Mouse (Mus musculus) gastrocnemius, postnatal 36 days (tissue): Measurements from ENCODE around the gene Donson. TPM values are rescaled to one million over a fixed set of nuclear protein-coding genes. Genes with fewer than 3 reads are reported as not detected.

Experiments
- DNase-seq, 2 experiments: peaks; one replicate each; pipeline ENCODE4 v3.0.0; 2022
- intact Hi-C: fragments of 180-260 bp; cut with DNase I; formaldehyde crosslinking; loops from one replicate; pipeline ENCODE4 v1.15.1; 2025
- total RNA-seq, 2 experiments: library from RNA; stranded (reverse); gene quantifications; 2 replicates each; pipeline ENCODE4 v1.2.3; 2021

Donson gene
- total RNA-seq, 2 experiments from 2014 or later: 1.2 to 1.5 TPM

DNA sequence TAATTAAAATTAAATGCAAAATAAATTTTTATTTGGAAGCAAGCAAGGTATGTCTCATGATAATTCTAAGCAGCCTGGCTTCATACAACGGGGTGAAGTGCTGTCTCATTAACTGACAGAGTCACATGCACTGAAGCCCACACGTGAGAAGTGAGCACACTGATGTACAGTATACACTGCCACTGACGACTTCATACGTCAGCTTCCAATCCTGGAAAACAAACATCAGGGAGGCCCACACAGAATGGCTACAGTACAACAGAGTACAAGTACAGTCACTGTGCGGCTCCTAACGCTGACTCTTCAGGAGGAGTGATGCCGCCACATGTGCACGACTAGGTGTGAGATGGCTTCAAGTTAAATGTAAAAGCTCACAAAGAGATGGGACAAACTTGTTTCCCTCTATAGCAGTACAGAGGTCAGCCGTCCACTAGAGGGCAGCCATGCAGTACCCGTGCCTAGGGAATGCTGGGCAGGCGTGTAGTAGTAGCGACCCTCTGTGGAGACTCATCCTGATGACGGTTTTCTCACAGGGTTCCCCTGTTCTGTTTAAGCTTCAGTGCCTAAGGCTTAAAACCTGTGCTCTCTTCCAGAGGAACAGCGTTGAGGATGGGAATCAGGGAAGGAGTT is 6.0 kb upstream of the Donson start:
- peak; percentile 48 to 70 for DNase-seq
- intact Hi-C loops: loop anchor here (5.0 kb wide), 1 partner anchor 223 kb away; no protein-coding TSS in a partner anchor

GRCm38 (mm10) chr16:91689791-91690190 is 1.2 kb upstream of the Donson start:
- intact Hi-C loops: loop anchor here (5.0 kb wide), 2 partner anchors 42 to 228 kb away; partner anchors contain the start of genes Gart and Son
- DNase-seq: no peak

DNA sequence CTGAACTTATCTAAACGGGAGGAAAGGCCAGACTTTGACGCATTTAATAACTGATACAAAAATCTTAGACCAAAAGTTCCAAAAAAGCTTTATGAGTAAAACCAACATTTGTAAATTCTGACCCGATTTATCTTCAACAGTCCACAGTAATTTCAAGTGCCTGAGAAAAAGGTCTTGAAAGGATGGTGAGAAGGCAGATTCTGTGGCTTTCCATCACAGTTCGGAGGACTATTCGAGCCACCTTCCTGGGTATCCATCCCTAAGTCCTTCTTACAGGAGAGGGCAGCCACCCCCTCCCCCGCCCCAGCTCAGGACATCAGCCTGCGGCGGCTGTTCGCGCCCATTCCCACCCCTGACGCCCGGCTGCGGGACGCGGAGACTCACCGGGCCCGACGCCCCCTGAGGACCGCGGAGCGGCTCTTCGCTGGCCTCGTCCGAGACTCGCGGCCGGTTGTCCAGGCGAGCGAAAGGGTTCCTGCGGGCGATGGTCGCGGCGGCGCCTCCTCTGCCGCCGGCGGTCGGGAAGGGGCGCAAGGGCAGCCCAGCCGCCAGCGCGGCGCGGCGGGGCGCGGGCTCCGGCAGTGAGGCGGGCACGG is 449 bp downstream of the Donson start:
- intact Hi-C loops: loop anchor here (5.0 kb wide), 1 partner anchor 41 kb away; the partner anchor contains the start of genes Gart and Son
- DNase-seq: no peak

DNA sequence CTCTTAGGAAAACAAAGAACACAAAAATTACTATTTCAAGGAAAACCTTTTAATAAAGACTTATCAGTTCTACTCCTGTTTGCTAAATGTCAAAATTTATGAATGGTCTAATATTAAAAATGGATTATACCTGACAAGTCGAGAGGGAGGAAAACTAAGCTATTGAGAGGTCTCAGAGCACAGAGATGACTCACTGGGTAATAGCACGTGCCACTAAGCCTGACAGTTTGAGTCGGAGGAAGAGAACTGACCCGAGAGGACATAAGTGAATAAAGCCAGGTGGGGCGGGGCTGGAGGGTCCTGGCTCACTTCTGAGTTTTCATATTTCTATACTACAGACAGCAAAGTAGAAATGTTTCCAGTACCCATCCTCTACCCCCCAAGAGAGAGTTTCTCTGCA is 2.2 kb downstream of the Donson start:
- DNase-seq: no peak
- intact Hi-C loops: loop anchor here (5.0 kb wide), 1 partner anchor 39 kb away; the partner anchor contains the start of genes Gart and Son

- intact Hi-C loops: loop anchor here (5.0 kb wide), 1 partner anchor 38 kb away; the partner anchor contains the start of genes Gart and Son
- no peak for DNase-seq
These were observed 3.0 kb downstream of the Donson start for GRCm38 (mm10) chr16:91685526-91685925.

GRCm38 (mm10) chr16:91680656-91681055 is 7.9 kb downstream of the Donson start:
- no peak for DNase-seq
- intact Hi-C loops: no loop called here

- no peak for DNase-seq
- intact Hi-C loops: no loop called here
These were observed 10.2 kb downstream of the Donson start for GRCm38 (mm10) chr16:91678147-91678911.

- intact Hi-C loops: no loop called here
- no peak for DNase-seq
These were observed 14.1 kb downstream of the Donson start for GRCm38 (mm10) chr16:91674500-91674899.

- DNase-seq: no peak
- intact Hi-C loops: no loop called here
These were observed 24.8 kb downstream of the Donson start for GRCm38 (mm10) chr16:91663795-91664194.

GRCm38 (mm10) chr16:91662336-91662735 is 26.2 kb downstream of the Donson start:
- no peak for DNase-seq
- intact Hi-C loops: no loop called here

DNA sequence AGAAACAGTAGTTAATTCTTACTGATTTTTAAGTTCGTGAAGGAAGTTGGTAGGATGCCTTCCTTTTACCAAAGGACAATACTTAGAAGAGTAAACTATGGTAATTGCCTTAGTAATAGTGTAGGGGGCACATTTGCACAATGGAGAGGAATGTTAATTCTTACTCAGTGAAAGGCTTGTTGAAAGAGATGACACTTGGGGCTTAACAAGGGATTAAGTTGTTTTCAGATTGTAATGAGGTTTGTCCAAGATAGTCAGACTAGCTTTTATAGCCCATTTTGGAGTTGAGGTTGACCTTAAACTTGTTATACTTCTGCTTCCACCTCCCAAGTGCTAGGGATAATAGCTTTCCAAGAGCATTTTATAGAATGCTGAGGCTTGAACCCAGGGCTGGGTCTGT is 27.2 kb downstream of the Donson start:
- DNase-seq: no peak
- intact Hi-C loops: no loop called here

GRCm38 (mm10) chr16:91659798-91660197 is 28.8 kb downstream of the Donson start:
- intact Hi-C loops: no loop called here
- DNase-seq: no peak

GRCm38 (mm10) chr16:91658471-91658870 is 30.1 kb downstream of the Donson start:
- no peak for DNase-seq
- intact Hi-C loops: no loop called here

GRCm38 (mm10) chr16:91657285-91657684 is 31.3 kb downstream of the Donson start:
- intact Hi-C loops: no loop called here
- DNase-seq: no peak

- intact Hi-C loops: no loop called here
- no peak for DNase-seq
These were observed 33.3 kb downstream of the Donson start for GRCm38 (mm10) chr16:91655285-91655684.

DNA sequence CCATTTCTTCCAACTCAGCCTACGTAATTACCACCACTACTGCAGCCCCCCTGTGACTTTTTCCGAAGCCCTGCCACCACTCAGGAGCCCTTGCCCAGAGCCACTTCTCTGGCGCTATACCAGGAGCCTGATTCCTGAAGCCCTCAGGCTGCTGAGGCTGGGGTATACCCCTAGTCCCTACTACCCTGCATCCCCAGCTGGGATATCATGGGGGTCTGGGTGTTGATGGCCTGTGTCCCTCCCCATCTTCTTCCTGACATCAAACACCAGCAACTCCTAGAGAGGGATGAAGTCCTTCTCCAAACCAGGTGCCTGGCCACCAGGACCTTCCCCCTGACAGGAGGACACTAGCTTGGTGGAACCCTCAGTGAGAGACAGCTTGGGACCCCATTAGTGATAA is 36.4 kb downstream of the Donson start:
- DNase-seq: no peak
- intact Hi-C loops: no loop called here

DNA sequence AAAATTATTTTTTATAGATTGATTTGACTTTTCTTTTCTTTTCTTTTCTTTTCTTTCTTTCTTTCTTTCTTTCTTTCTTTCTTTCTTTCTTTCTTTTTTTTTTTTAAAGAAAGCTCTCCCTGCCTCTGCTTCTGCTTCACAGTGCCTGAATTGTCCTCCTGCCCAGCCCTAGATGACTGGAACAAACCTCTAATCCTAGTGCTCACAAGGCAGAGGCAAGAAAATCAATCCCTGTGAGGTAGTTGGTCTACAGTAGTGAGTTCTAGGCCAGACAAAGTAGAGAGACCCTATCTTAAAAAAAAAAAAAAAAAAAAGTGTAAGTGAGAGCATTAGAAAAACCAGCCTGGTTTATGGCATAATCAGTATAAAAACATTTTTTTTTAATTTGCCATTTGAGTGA is 38.8 kb downstream of the Donson start:
- DNase-seq: no peak
- intact Hi-C loops: loop anchor here (5.0 kb wide), 2 partner anchors 38 to 52 kb away; partner anchors contain the start of genes Donson and Tmem50b

DNA sequence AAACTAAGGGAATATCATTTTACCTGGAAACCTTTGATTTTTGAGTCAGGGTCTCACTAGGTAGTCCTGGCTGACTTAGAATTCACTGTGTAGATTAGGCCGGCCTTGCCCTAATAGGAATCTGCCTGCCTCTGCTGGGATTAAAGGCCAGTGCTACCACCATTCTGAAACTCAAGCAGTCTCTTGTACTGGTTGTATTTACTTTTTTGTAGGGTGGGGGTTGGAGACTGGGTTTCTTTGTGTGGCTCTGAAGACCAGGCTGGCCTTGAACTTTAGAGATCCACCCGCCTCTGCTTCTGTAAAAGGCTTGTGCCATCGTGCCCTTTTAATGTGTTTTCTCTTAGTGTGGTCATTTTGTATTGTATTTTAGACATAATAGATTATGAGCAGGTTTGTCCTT is 39.3 kb downstream of the Donson start:
- DNase-seq: no peak
- intact Hi-C loops: loop anchor here (5.0 kb wide), 2 partner anchors 38 to 52 kb away; partner anchors contain the start of genes Donson and Tmem50b

GRCm38 (mm10) chr16:91648220-91648550 is 40.4 kb downstream of the Donson start:
- intact Hi-C loops: loop anchor here (5.0 kb wide), 2 partner anchors 39 to 51 kb away; partner anchors contain the start of genes Donson and Tmem50b
- DNase-seq: peak; percentile 68 to 74

DNA sequence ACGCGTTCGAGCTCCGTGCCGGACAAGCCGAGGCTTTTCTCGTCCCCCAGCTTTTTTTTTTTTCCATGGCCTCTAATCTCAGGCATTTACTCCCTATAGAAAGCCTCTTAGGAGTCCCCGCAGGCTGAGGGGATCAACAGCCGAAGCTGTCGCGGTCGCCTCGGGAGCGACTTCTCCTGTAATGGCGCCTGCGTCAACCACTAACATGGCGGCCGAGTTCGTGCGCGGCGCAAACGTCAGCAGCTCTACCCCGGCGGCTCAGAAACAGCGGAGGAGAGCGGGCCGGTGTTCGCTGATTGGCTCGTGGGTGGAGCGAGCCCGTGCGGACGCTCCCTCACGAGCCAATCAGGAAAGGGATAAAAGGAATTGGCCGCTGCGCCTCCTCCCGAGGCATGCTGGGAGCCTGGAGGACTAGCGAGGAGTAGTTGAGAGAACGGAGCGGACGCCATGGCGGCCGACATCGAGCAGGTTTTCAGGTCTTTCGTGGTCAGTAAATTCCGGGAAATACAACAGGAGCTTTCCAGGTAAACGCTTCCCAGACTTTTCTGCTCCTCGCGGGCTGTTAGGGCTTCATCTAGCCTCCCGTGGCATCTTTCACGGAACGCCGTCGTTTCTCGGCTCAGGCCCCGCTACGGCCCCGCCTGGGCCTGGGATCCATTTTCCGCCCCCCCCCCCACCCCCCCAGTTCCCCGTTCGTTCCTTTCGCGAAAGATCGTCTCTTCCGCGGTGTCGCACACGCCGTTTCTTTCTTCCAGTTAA is 40.9 kb downstream of the Donson start, which contains the start of gene Son:
Son (plus strand) TSS at position 46 of the 759 bp plus-strand sequence.
- DNase-seq: peak; percentile 89 to 96
- intact Hi-C loops: loop anchor here (5.0 kb wide), 2 partner anchors 40 to 50 kb away; partner anchors contain the start of genes Donson and Tmem50b
